Mouse (Mus musculus) stomach, postnatal 0 days (tissue): Measurements from ENCODE around the gene Omd.

ENCODE experiments used
- CTCF ChIP-seq: IDR thresholded peaks from 2 replicates; pipeline ENCODE4 v1.5.1; 2016; ENCODE audit warnings: antibody characterized with exemption, low read depth, mild to moderate bottlenecking, moderate library complexity
- EP300 ChIP-seq: optimal IDR thresholded peaks from 2 replicates; pipeline ENCODE3; 2016; ENCODE audit warnings: antibody characterized with exemption

DNA sequence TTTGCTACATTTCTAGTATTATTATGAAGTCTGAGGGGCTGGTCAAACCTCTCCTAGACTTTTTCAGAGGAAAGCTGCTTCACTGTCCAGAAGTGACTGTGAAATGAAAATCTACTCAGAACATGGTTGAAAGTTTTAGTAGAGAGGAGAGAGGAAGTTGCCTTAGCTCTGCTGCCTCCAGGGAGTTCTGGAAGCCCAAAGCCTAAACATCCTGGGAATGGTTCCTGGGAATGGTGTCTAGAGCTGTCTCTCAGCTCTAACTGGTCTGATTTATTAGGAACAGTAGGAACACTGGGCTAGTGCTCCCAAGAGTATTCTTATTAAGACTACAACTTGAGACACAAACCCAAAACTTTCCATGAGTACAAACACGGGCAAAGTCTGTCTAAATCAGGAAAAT is 35.7 kb upstream of the Omd start:
- TF ChIP-seq CTCF (no peak), EP300 (no peak)
